Comparison of ENCODE assay signal across 9 mouse cellular contexts in the genomic region with DNA sequence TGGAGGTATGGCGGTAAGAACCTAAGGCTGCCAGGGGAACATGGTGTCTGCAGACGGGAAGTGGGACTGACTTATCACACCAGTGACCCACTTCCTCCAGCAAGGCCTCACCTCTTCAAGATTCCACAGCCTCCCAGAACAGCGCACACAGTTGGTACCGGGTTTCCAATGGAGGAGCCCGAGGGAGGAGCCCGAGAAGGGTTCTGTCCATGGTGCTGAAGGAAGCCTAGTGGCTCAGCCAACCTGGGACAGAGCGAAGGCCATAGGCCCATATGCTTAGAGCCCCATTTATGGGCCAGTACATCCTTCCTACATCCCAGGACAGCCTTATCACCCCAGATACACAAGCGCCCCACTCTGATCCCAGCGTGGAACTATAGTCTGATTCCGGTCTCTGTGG. TPM values are rescaled to one million over a fixed set of nuclear protein-coding genes. Genes with fewer than 3 reads are reported as not detected.
A peak's percentile ranks its signal among the peaks of the same experiment; 100 is the strongest.
DNase-seq lines count a peak whose midpoint lies in the region; ATAC-seq and TF ChIP-seq lines count a peak whose summit lies in the region.
"Had no signal": no experiment of that assay in that cellular context is flagged by ENCODE, and none has a peak within 500 bp of the region (broad histone marks: within the 10 kb centered on the region; RNA-seq: fewer than 3 reads in every experiment).

No protein-coding gene starts in this region.

- TF ChIP-seq POLR2A in lung, adult 2 months (IDR thresholded peaks at IDR 0.05; ENCODE audit: borderline replicate concordance, extremely low read depth, low read depth, low read length): no peak

- TF ChIP-seq CTCF in lung, embryonic 14.5 days (IDR thresholded peaks at IDR 0.05; ENCODE audit: low read depth): no peak
- TF ChIP-seq CTCF in lung, adult 2 months (IDR thresholded peaks at IDR 0.05; ENCODE audit: insufficient read depth, low read length): no peak

- no peak overlapping the region for H3K9ac ChIP-seq in lung, embryonic 14.5 days
- H3K9ac ChIP-seq: lung, embryonic 15.5 days had no signal

- no peaks in the 10 kb centered on the region for H3K9me3 ChIP-seq in lung, embryonic 14.5 days (ENCODE audit: low read depth, low read length)
- H3K9me3 ChIP-seq: lung, embryonic 15.5 days had no signal

- 24% methylated on average over 10 of the region's 10 CpGs for WGBS in lung, embryonic 14.5 days
- WGBS in lung, adult 2 months: 33% methylated on average over 10 of the region's 10 CpGs

- peak; percentile 47; the same call in 1 of the 2 replicates for ATAC-seq in lung, embryonic 14.5 days (ENCODE audit: insufficient read depth)
- peak; percentile 52 for ATAC-seq in megakaryocyte, adult 5-6 weeks (ENCODE audit: poor library complexity, severe bottlenecking)
- ATAC-seq in monocyte, adult 5-6 weeks (replicated peaks; ENCODE audit: insufficient number of reproducible peaks, low FRiP score, low TSS enrichment, poor library complexity, severe bottlenecking): no peak

- H3K4me1 ChIP-seq in lung, embryonic 14.5 days (ENCODE audit: insufficient read depth): no peaks in the 10 kb centered on the region
- H3K4me1 ChIP-seq in lung, adult 2 months (ENCODE audit: control insufficient read depth, insufficient read depth, low read length): no peaks in the 10 kb centered on the region
- H3K4me1 ChIP-seq: lung, embryonic 15.5 days had no signal

- H3K27ac ChIP-seq in lung, embryonic 14.5 days (ENCODE audit: low read depth): no peak overlapping the region
- H3K27ac ChIP-seq: lung, embryonic 15.5 days had no signal

- H3K4me2 ChIP-seq in lung, embryonic 14.5 days: no peak overlapping the region
- H3K4me2 ChIP-seq: lung, embryonic 15.5 days had no signal

- no peaks in the 10 kb centered on the region for H3K36me3 ChIP-seq in lung, embryonic 14.5 days (ENCODE audit: insufficient read depth)
- H3K36me3 ChIP-seq: lung, embryonic 15.5 days had no signal

- no peak overlapping the region for H3K4me3 ChIP-seq in lung, embryonic 14.5 days (ENCODE audit: low read depth, low read length)
- no peak overlapping the region for H3K4me3 ChIP-seq in lung, adult 2 months (replicated peaks; ENCODE audit: extremely low read depth, low read depth, low read length)
- H3K4me3 ChIP-seq: lung, embryonic 15.5 days had no signal

- H3K27me3 ChIP-seq in lung, embryonic 14.5 days (ENCODE audit: insufficient read depth, low read length): no peaks in the 10 kb centered on the region
- H3K27me3 ChIP-seq: lung, embryonic 15.5 days had no signal

- intact Hi-C loops in gastrocnemius, postnatal 14 days (cut with DNase I; ENCODE audit: low total_unique reads): no loop called here

- DNase-seq in lung, embryonic 14.5 days: peak; percentile 93
- no peak for DNase-seq in lung, adult 2 months
- DNase-seq in ZHBTc4 (ENCODE audit: low read depth, low spot score): peak; percentile 82
- peak; percentile 60 for DNase-seq in embryo, embryonic 11.5 days (ENCODE audit: low read depth, low spot score)
- no peak for DNase-seq in gastrocnemius, adult 18-20 months (ENCODE audit: low spot score)
- no peak for DNase-seq in gastrocnemius, postnatal 14 days

RNA-seq across cellular contexts. Expression of gene Jph3, which starts 32.1 kb away (rescaled TPM):
- polyA plus RNA-seq in lung, embryonic 14.5 days (2014; fragmentation: Nextera tagmentation; extraction: Ambion mirVana): 0.22 and 0.42 TPM in 2 replicates
- polyA plus RNA-seq in lung, adult 2 months (2012; rRNA removed): 0.06 and 0.10 TPM in 2 replicates
- 0.07 and 0.11 TPM in 2 replicates for total RNA-seq in megakaryocyte, adult 5-6 weeks (2015)
- 0.18 TPM in 1 of 2 replicates, not detected in the other for total RNA-seq in megakaryocyte, adult 5-6 weeks (2017)
- total RNA-seq in gastrocnemius, adult 18-20 months (2021): under 1 TPM in 1 of 2 experiments, not detected in 1; 0.07 TPM
- not detected in 3 replicates for total RNA-seq in monocyte, adult 5-6 weeks (2017)
- under 1 TPM in 1 of 2 experiments, not detected in 1; 0.09 TPM for total RNA-seq in gastrocnemius, postnatal 14 days (2021)

Comparison
In these comparisons a context has a peak if more than half of its experiments do, and no peak if none do; other contexts are left out.
1. DNase-seq: peak in lung, embryonic 14.5 days (single experiment), ZHBTc4 (single experiment) and embryo, embryonic 11.5 days (single experiment); none in lung, adult 2 months (single experiment), gastrocnemius, adult 18-20 months (single experiment) and gastrocnemius, postnatal 14 days (single experiment).